Mouse (Mus musculus): ENCODE measurements around the gene Kcnn3.

Kcnn3 gene

GRCm38 (mm10) chr3:89613526-89614523 lies 93.9 kb downstream of the Kcnn3 start:
- in situ Hi-C loops (cut with MboI) = no loop called here

GRCm38 (mm10) chr3:89616861-89617260 lies 96.9 kb downstream of the Kcnn3 start:
- in situ Hi-C loops (cut with MboI) = no loop called here

- in situ Hi-C loops (cut with MboI) = no loop called here
Observed at GRCm38 (mm10) chr3:89617360-89617759, 97.4 kb downstream of the Kcnn3 start.

- in situ Hi-C loops (cut with MboI) = no loop called here
Observed at GRCm38 (mm10) chr3:89622825-89623224, 102.9 kb downstream of the Kcnn3 start.

GRCm38 (mm10) chr3:89623531-89623930 lies 103.6 kb downstream of the Kcnn3 start:
- in situ Hi-C loops (cut with MboI) = no loop called here

GRCm38 (mm10) chr3:89624001-89624400 lies 104.0 kb downstream of the Kcnn3 start:
- in situ Hi-C loops (cut with MboI) = no loop called here

- in situ Hi-C loops (cut with MboI) = no loop called here
Observed at GRCm38 (mm10) chr3:89624814-89625445, 105.0 kb downstream of the Kcnn3 start.

GRCm38 (mm10) chr3:89626556-89626955 lies 106.6 kb downstream of the Kcnn3 start:
- in situ Hi-C loops (cut with MboI) = no loop called here

GRCm38 (mm10) chr3:89629811-89630210 lies 109.8 kb downstream of the Kcnn3 start:
- in situ Hi-C loops (cut with MboI) = no loop called here

GRCm38 (mm10) chr3:89631750-89632149 lies 111.8 kb downstream of the Kcnn3 start:
- in situ Hi-C loops (cut with MboI) = no loop called here

- in situ Hi-C loops (cut with MboI) = no loop called here
Observed at GRCm38 (mm10) chr3:89633531-89633930, 113.6 kb downstream of the Kcnn3 start.

- in situ Hi-C loops (cut with MboI) = no loop called here
Observed at GRCm38 (mm10) chr3:89633941-89634340, 114.0 kb downstream of the Kcnn3 start.

- in situ Hi-C loops (cut with MboI) = no loop called here
Observed at GRCm38 (mm10) chr3:89640804-89641203, 120.8 kb downstream of the Kcnn3 start.

- in situ Hi-C loops (cut with MboI) = no loop called here
Observed at GRCm38 (mm10) chr3:89643391-89643790, 123.4 kb downstream of the Kcnn3 start.

- in situ Hi-C loops (cut with MboI) = no loop called here
Observed at GRCm38 (mm10) chr3:89646813-89647255, 126.9 kb downstream of the Kcnn3 start.

GRCm38 (mm10) chr3:89647268-89647874 lies 127.4 kb downstream of the Kcnn3 start:
- in situ Hi-C loops (cut with MboI) = no loop called here

- in situ Hi-C loops (cut with MboI) = no loop called here
Observed at GRCm38 (mm10) chr3:89649890-89650289, 129.9 kb downstream of the Kcnn3 start.

GRCm38 (mm10) chr3:89653231-89653954 lies 133.4 kb downstream of the Kcnn3 start:
- in situ Hi-C loops (cut with MboI) = no loop called here

GRCm38 (mm10) chr3:89657092-89657491 lies 137.1 kb downstream of the Kcnn3 start:
- in situ Hi-C loops (cut with MboI) = no loop called here

GRCm38 (mm10) chr3:89658457-89658856 lies 138.5 kb downstream of the Kcnn3 start:
- in situ Hi-C loops (cut with MboI) = no loop called here

- in situ Hi-C loops (cut with MboI) = no loop called here
Observed at GRCm38 (mm10) chr3:89659938-89660620, 140.1 kb downstream of the Kcnn3 start.
